Mouse (Mus musculus): ENCODE data around the gene Pitpnm2. TPM values are rescaled to one million over a fixed set of nuclear protein-coding genes. Genes with fewer than 3 reads are reported as not detected.
"Not testable (repeated sequence)": the region's sequence is repeated elsewhere in the genome, so short reads cannot be mapped to it uniquely, and the experiment has no call there.

Gene Pitpnm2
- 6.6 and 7.7 TPM in 2 replicates for polyA plus RNA-seq (2015; fragmentation: Nextera tagmentation; extraction: Ambion mirVana)

- WGBS = 2% methylated on average over 85 of the region's 90 CpGs
- Histone ChIP-seq H3K9me3 (no peaks in the 10 kb centered on the region), H3K4me2 (replicated peaks) (peak within 1 kb of the TSS; percentile 88), H3K27me3 (no peaks in the 10 kb centered on the region), H3K4me1 (replicated peaks) (peaks cover 32% of the 10 kb centered on the region), H3K36me3 (peaks cover 12% of the 10 kb centered on the region), H3K27ac (peak within 1 kb of the TSS; percentile 75), H3K4me3 (replicated peaks) (peak within 1 kb of the TSS; percentile 68), H3K9ac (replicated peaks) (peak within 1 kb of the TSS; percentile 83)
- ATAC-seq = peak; percentile 90
Observed at GRCm38 (mm10) chr5:124249614-124250591, at the start of gene Pitpnm2. Gene Pitpnm2 (minus strand): TSS chr5:124249760.

GRCm38 (mm10) chr5:124299307-124299706 is 49.7 kb upstream of the Pitpnm2 start:
- not testable (repeated sequence) for H3K9ac ChIP-seq (replicated peaks); ATAC-seq; H3K27ac ChIP-seq; H3K9me3 ChIP-seq; H3K27me3 ChIP-seq; H3K4me3 ChIP-seq (replicated peaks); H3K4me1 ChIP-seq (replicated peaks); H3K4me2 ChIP-seq (replicated peaks)
- WGBS = 67% methylated on average over 4 of the region's 4 CpGs
- peaks cover 66% of the 10 kb centered on the region for H3K36me3 ChIP-seq

GRCm38 (mm10) chr5:124296475-124296874 is 46.9 kb upstream of the Pitpnm2 start:
- ATAC-seq = no peak
- H3K9me3 ChIP-seq = no peaks in the 10 kb centered on the region
- no peak overlapping the region for H3K27ac ChIP-seq
- H3K27me3 ChIP-seq = no peaks in the 10 kb centered on the region
- no peak overlapping the region for H3K4me3 ChIP-seq (replicated peaks)
- H3K9ac ChIP-seq (replicated peaks) = no peak overlapping the region
- no peak overlapping the region for H3K4me2 ChIP-seq (replicated peaks)
- peaks cover 76% of the 10 kb centered on the region for H3K36me3 ChIP-seq
- H3K4me1 ChIP-seq (replicated peaks) = no peaks in the 10 kb centered on the region
- WGBS = 97% methylated on average over 4 of the region's 4 CpGs

GRCm38 (mm10) chr5:124293967-124294366 is 44.4 kb upstream of the Pitpnm2 start:
- H3K9me3 ChIP-seq = no peaks in the 10 kb centered on the region
- no peaks in the 10 kb centered on the region for H3K27me3 ChIP-seq
- no peak for ATAC-seq
- H3K9ac ChIP-seq (replicated peaks) = no peak overlapping the region
- no peaks in the 10 kb centered on the region for H3K4me1 ChIP-seq (replicated peaks)
- WGBS = 96% methylated on average over 5 of the region's 5 CpGs
- H3K36me3 ChIP-seq = peaks cover 91% of the 10 kb centered on the region
- no peak overlapping the region for H3K4me2 ChIP-seq (replicated peaks)
- no peak overlapping the region for H3K4me3 ChIP-seq (replicated peaks)
- H3K27ac ChIP-seq = no peak overlapping the region

- no peak for ATAC-seq
- Histone ChIP-seq H3K4me2 (replicated peaks) (no peak overlapping the region), H3K4me1 (replicated peaks) (no peaks in the 10 kb centered on the region), H3K36me3 (peaks cover 91% of the 10 kb centered on the region), H3K9me3 (no peaks in the 10 kb centered on the region; the same call in 1 of the 2 replicates), H3K9ac (replicated peaks) (no peak overlapping the region), H3K27me3 (no peaks in the 10 kb centered on the region), H3K4me3 (replicated peaks) (no peak overlapping the region), H3K27ac (no peak overlapping the region)
- WGBS = 94% methylated on average over 4 of the region's 4 CpGs
Observed at GRCm38 (mm10) chr5:124290216-124290615, 40.7 kb upstream of the Pitpnm2 start.

- H3K4me2 ChIP-seq (replicated peaks) = no peak overlapping the region
- over 99% methylated on average over 6 of the region's 6 CpGs for WGBS
- no peak overlapping the region for H3K4me3 ChIP-seq (replicated peaks)
- H3K4me1 ChIP-seq (replicated peaks) = no peaks in the 10 kb centered on the region
- H3K27ac ChIP-seq = no peak overlapping the region
- no peak for ATAC-seq
- no peak overlapping the region for H3K9ac ChIP-seq (replicated peaks)
- peaks cover 87% of the 10 kb centered on the region for H3K36me3 ChIP-seq
- no peaks in the 10 kb centered on the region; the same call in 1 of the 2 replicates for H3K9me3 ChIP-seq
- no peaks in the 10 kb centered on the region for H3K27me3 ChIP-seq
Observed at GRCm38 (mm10) chr5:124287616-124288247, 38.2 kb upstream of the Pitpnm2 start.

- H3K9me3 ChIP-seq = no peaks in the 10 kb centered on the region; the same call in 1 of the 2 replicates
- H3K9ac ChIP-seq (replicated peaks) = no peak overlapping the region
- no peaks in the 10 kb centered on the region for H3K27me3 ChIP-seq
- no peak for ATAC-seq
- H3K27ac ChIP-seq = no peak overlapping the region
- WGBS = 79% methylated on average over 3 of the region's 3 CpGs
- no peak overlapping the region for H3K4me3 ChIP-seq (replicated peaks)
- peaks cover 81% of the 10 kb centered on the region for H3K36me3 ChIP-seq
- H3K4me2 ChIP-seq (replicated peaks) = no peak overlapping the region
- no peaks in the 10 kb centered on the region for H3K4me1 ChIP-seq (replicated peaks)
Observed at GRCm38 (mm10) chr5:124284330-124284729, 34.8 kb upstream of the Pitpnm2 start.

- H3K4me3 ChIP-seq (replicated peaks) = no peak overlapping the region
- WGBS = 94% methylated on average over 2 of the region's 2 CpGs
- ATAC-seq = no peak
- peaks cover 80% of the 10 kb centered on the region for H3K36me3 ChIP-seq
- H3K4me1 ChIP-seq (replicated peaks) = no peaks in the 10 kb centered on the region
- H3K27me3 ChIP-seq = no peaks in the 10 kb centered on the region
- no peak overlapping the region for H3K4me2 ChIP-seq (replicated peaks)
- no peaks in the 10 kb centered on the region; the same call in 1 of the 2 replicates for H3K9me3 ChIP-seq
- no peak overlapping the region for H3K9ac ChIP-seq (replicated peaks)
- H3K27ac ChIP-seq = no peak overlapping the region
Observed at GRCm38 (mm10) chr5:124282854-124283253, 33.3 kb upstream of the Pitpnm2 start.

- peaks cover 22% of the 10 kb centered on the region for H3K4me1 ChIP-seq (replicated peaks)
- no peak overlapping the region; the same call in 1 of the 2 replicates for H3K27ac ChIP-seq
- H3K4me2 ChIP-seq (replicated peaks) = no peak overlapping the region
- WGBS = 90% methylated on average over 5 of the region's 5 CpGs
- no peak for ATAC-seq
- H3K9ac ChIP-seq (replicated peaks) = no peak overlapping the region
- H3K36me3 ChIP-seq = peaks cover 36% of the 10 kb centered on the region
- no peak overlapping the region for H3K4me3 ChIP-seq (replicated peaks)
- no peaks in the 10 kb centered on the region for H3K9me3 ChIP-seq
- H3K27me3 ChIP-seq = no peaks in the 10 kb centered on the region
Observed at GRCm38 (mm10) chr5:124270226-124270625, 20.7 kb upstream of the Pitpnm2 start.

- no peaks in the 10 kb centered on the region for H3K27me3 ChIP-seq
- peaks cover 22% of the 10 kb centered on the region for H3K4me1 ChIP-seq (replicated peaks)
- ATAC-seq = peak; percentile 87
- no peak overlapping the region for H3K9ac ChIP-seq (replicated peaks)
- H3K9me3 ChIP-seq = no peaks in the 10 kb centered on the region
- H3K36me3 ChIP-seq = peaks cover 36% of the 10 kb centered on the region
- no peak overlapping the region; the same call in none of the 2 replicates for H3K27ac ChIP-seq
- no peak overlapping the region for H3K4me2 ChIP-seq (replicated peaks)
- no peak overlapping the region for H3K4me3 ChIP-seq (replicated peaks)
- WGBS = 33% methylated on average over 11 of the region's 11 CpGs
Observed at GRCm38 (mm10) chr5:124269661-124270060, 20.1 kb upstream of the Pitpnm2 start.

- peaks cover 53% of the 10 kb centered on the region for H3K36me3 ChIP-seq
- 90% methylated on average over 6 of the region's 6 CpGs for WGBS
- H3K4me1 ChIP-seq (replicated peaks) = peaks cover 22% of the 10 kb centered on the region
- H3K9ac ChIP-seq (replicated peaks) = no peak overlapping the region
- no peaks in the 10 kb centered on the region for H3K27me3 ChIP-seq
- no peaks in the 10 kb centered on the region for H3K9me3 ChIP-seq
- H3K4me2 ChIP-seq (replicated peaks) = no peak overlapping the region
- no peak overlapping the region for H3K4me3 ChIP-seq (replicated peaks)
- no peak for ATAC-seq
- no peak overlapping the region for H3K27ac ChIP-seq
Observed at GRCm38 (mm10) chr5:124267652-124268051, 18.1 kb upstream of the Pitpnm2 start.

GRCm38 (mm10) chr5:124266821-124267220 is 17.3 kb upstream of the Pitpnm2 start:
- no peak overlapping the region for H3K9ac ChIP-seq (replicated peaks)
- WGBS = 88% methylated on average over 6 of the region's 6 CpGs
- H3K27me3 ChIP-seq = no peaks in the 10 kb centered on the region
- H3K4me3 ChIP-seq (replicated peaks) = no peak overlapping the region
- no peaks in the 10 kb centered on the region for H3K9me3 ChIP-seq
- H3K4me1 ChIP-seq (replicated peaks) = peaks cover 22% of the 10 kb centered on the region
- H3K36me3 ChIP-seq = peaks cover 61% of the 10 kb centered on the region
- no peak overlapping the region for H3K27ac ChIP-seq
- no peak for ATAC-seq
- no peak overlapping the region for H3K4me2 ChIP-seq (replicated peaks)
